Mouse (Mus musculus) mesoderm, embryonic 11.5 days (tissue): ENCODE measurements around the gene Acot2.
A peak's percentile ranks its signal among the peaks of the same experiment; 100 is the strongest.
"Not testable (repeated sequence)": the region's sequence is repeated elsewhere in the genome, so short reads cannot be mapped to it uniquely, and the experiment has no call there.

Experiments used
- DNase-seq: peaks from one replicate; pipeline ENCODE4 v3.0.0-alpha.2; 2012; ENCODE audit warnings: low read depth, low spot score

Gene Acot2

GRCm38 (mm10) chr12:84038241-84038640 lies 50.6 kb downstream of the Acot2 start, which contains the start of gene Acot4:
Gene Acot4 (plus strand): TSS chr12:84038379.
- not testable (repeated sequence) for DNase-seq

GRCm38 (mm10) chr12:84038691-84039111 lies 51.0 kb downstream of the Acot2 start, which contains the start of gene Gm49366:
Gene Gm49366 (plus strand): TSS chr12:84038935.
- peak; percentile 31 for DNase-seq

- no peak for DNase-seq
Measured at GRCm38 (mm10) chr12:84042248-84042647, 54.6 kb downstream of the Acot2 start.
